Mouse (Mus musculus): ENCODE data around the gene Ninj2.

Ninj2 gene

GRCm38 (mm10) chr6:120095096-120095495 lies 1.9 kb downstream of the Ninj2 start:
- no peak for DNase-seq

DNA sequence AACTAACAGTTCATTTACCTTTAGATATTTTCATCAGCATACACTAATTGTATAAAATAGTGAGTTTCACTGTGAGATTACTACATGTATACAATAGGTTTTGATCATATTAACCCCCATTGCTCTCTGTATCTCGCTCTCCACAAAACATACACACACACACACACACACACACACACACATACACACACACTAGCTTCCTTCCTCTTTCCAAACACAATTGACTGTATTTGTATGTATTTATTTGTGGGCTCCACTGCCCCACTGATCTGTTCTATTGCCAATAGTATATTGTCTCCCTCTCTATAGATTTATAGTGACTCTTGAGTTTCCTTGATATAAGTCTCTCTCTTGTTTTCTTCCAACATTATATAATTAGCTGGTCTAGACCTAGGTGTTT lies 2.4 kb downstream of the Ninj2 start:
- no peak for DNase-seq

- no peak for DNase-seq
Measured at GRCm38 (mm10) chr6:120099392-120099791, 6.2 kb downstream of the Ninj2 start.

DNA sequence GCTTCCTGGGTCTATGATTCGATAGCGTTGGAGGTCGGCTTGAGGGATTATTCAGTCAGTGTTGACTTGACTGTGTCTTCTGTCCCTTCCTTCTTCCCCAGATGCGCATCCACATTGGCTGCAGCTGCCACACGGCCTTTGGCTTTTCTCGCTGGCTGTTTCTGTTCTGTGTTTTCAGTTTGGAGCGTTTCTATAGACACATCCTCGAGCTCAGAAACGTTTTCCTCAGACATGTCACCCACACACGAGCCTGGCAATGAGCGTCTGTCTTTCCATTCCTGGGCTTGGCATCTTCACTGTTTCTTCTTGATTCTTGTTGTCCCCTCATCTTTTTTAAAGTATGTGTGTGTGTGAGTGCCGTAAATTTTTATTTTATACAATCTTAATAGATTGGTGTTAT lies 8.1 kb downstream of the Ninj2 start:
- no peak for DNase-seq

DNA sequence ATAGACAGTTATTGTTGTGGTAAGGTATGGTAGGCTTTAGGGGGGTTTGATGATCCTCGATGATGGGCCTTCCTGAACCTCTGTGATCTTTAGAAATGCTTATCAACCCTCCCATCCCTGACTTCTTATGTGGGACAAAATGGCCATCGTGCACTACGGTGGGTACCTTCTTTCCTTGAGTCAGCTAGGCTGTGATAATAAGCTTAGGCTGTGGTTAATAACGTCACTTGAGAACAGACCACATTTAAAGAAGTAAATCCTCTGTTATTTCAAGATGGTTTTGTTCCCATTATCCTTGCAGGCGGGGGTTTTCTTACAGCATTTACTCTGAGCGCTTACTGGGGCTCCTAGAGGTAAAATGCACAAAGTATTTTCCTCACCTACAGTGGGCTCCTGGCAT lies 8.8 kb downstream of the Ninj2 start:
- DNase-seq, result no peak

DNA sequence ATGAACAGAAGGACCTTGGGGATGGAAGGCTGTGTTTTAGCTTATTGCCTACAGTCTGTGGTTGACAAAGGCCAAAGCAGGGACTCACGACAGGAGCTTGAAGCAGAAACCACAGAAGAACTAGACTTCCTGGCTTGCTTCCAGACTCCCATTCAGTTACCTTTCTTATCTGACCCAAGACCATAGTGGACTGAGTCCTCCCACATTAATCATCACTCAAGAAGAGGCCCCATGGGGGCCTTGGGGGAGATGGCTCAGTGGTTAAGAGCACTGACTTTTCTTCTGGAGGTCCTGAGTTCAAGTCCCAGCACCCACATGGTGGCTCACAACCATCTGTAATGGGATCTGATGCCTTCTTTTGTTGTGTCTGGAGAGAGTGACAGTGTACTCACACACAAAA lies 10.0 kb downstream of the Ninj2 start:
- no peak for DNase-seq

DNA sequence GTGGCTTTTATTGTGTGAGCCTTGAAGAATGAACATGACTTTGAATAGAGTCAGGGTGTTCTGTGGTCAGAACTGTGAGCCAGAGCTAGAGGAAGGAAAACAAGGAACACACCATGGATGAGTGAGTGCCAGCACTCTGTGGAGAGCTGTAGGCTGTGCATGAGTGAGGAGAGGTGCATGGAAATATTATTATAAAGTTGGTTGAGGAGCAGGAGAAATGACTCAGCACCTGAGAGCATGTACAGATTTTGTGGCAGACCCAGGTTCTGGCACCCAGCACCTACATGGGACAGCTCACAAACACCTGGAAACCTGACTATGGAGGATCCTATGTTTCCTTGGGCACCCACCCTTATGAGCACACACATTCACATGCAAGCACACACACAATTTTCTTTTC lies 11.9 kb downstream of the Ninj2 start:
- no peak for DNase-seq

- no peak for DNase-seq
Measured at GRCm38 (mm10) chr6:120107586-120107985, 14.4 kb downstream of the Ninj2 start.

DNA sequence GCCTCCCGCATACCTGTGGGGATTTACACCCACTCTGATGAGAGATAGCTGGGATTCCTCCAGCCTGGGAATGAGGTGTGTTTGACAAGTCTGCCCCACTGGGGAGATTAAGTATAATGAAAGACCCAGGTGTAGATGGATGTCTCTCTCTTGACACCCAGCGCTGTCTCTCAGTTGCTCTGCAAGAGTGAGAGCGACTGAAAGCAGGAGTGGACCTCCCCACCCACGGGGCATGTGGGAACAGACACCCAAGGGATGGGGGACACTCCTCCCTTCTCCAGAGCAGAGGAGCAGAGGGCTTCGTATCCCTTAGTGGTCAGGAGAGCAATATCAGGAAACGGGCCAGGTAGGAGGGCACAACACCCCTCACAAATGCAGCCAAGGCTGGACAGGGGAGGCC lies 14.9 kb downstream of the Ninj2 start:
- DNase-seq, result no peak

DNA sequence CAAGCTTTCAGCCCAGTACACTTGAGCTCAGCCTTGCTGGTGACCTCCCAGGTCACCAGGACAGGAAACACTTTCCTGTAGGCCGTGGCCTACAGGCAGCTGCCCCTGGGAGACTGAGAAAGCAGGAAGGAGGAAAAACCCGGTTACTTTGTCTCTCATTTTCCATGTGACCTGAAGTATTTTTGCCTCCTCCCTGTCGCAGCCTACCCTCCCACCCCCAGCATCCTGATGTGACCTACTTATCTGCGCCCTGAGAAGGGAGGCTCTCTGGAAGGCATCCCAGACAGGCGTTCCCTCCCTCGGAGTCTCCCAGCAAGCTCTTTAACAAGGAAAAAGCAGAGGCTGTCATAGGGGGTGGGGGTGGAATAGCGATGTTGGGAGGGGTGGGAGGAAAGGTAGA lies 16.0 kb downstream of the Ninj2 start:
- DNase-seq, result peak; percentile 75 to 86

DNA sequence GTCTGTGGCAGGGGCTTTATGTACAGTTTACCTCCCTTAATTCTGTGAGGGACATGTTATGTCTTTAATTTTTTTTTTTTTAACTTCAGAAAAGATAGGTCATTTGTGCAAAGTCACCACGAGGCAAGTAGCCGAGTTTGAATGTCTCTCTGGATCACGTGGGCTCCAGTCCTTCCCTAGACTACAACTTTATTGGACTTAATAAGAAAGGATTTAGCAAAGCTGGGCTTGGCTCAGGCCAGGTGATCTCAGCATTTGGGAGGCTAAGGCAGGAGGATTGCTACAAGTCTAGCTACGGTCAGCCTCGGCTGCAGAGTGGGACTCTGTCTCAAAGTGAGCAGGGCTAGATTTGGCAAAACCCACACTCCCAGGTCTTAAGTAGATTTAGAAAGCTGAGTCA lies 16.8 kb downstream of the Ninj2 start:
- DNase-seq, result no peak

GRCm38 (mm10) chr6:120110738-120111409 lies 17.7 kb downstream of the Ninj2 start:
- no peak for DNase-seq

DNA sequence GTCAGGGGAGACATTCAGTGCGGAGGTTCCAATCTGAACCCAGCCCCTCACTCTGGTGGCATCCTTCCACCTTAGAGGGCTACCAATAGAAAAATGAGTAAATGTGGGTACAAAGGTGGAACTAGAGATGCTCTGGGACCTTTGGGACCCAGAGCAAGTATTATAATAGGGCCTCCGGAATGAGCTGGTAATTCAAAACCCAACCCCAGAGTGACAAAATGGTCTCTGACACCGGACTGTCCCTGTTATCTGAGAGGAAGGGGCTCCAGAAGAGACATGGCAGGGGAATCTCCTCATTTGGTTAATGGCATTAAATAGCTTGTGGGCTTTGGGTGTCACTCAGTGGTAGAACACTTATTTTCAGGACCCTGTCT lies 18.2 kb downstream of the Ninj2 start:
- no peak for DNase-seq

DNA sequence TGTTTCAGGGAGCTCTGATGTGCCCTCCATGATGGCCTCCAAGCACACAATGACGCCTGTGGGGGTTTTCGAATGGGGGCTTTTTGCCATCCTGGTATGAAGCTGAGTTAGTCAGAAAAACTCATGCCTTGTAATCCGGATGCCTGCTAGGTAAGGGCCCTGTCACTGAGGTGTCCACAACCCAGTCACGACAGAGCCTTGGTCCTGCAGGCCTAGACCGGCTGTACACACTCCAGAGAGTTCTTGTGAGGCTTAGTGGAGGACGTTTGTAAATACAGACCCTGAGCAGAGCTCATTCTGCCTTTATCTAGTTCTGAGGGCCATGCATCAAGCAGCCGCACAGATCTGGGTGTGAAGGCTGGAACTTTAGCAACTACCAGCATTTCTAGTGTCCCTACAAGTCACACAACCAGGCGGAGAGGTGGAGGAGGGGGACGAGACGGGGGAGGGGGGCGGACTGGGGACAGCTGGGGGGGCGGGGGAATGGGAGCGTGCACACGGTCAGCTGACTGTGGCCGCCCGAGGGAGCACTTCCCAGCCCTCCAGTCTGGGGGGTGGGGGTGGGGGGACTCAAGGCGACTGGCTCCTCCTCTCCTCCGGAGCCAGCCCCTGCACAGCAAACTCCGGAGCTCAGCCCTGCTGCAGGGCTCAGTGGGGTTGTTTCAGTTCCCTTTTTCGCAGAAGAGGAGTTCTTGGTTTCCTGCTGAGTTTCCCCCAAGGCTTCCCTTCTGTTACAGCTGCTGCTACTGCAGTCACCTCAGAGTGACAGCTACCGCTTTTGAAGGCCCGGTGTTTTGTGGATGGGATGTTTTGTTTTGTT lies 19.0 kb downstream of the Ninj2 start:
- DNase-seq, result peak; percentile 73 to 85

DNA sequence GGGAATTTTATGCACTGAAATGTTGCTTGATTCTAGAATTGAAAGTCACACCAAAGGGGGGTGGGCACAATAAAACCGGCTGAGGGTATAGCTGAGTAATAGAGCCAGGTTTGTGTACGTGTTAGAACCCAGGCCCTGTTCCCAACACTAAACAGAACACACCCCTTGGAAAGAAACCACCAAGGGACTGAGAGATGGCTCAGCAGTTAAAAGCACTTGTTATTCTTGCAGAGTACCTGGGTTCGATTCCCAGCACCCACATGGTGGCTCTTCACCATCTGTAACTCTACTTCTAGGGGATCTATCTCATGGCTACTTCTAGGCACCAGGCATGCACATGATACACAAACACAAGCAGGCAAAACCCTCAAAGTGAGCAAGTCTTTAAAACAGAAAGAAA lies 20.7 kb downstream of the Ninj2 start:
- DNase-seq, result no peak

DNA sequence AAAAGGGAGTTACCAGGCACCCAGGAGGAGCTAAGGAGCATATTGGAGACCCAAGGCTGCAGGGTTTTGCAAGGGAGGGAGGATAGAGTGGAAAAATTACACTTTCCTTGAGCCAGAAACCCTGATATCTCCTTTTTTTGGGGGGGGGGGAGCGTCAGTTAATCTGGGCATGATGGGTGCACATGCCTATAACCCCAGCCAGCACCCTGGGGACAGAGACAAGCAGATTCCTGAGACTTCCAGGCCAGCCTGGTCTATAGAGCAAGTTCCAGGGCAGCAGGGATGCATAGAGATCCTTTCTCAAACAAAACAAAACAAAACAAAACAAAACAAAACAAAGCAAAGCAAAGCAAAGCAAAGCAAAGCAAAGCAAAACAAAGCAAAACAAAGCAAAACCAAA lies 21.1 kb downstream of the Ninj2 start:
- DNase-seq, result no peak

- peak; percentile 72 to 81 for DNase-seq
Measured at GRCm38 (mm10) chr6:120114698-120115097, 21.5 kb downstream of the Ninj2 start.

DNA sequence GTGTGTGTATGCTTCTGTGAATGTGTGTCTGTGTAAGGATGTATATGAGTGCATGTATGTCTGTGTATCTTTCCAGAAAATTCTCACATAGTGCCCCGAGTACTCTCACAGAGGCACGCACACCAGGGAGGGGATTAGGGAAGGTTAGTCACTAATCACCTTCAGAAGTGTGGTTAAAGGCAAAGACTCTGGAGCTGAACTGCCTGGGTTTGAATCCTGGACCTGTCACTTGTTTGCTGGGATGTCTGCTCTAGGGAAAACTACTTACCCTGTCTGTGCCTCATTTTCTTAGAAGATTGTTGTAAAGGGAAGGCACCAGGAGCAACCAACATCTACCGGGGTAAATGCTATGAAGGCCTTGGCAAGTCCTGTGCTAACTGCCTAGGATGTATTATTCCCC lies 22.3 kb downstream of the Ninj2 start:
- no peak for DNase-seq

- no peak for DNase-seq
Measured at GRCm38 (mm10) chr6:120119824-120120223, 26.7 kb downstream of the Ninj2 start.

DNA sequence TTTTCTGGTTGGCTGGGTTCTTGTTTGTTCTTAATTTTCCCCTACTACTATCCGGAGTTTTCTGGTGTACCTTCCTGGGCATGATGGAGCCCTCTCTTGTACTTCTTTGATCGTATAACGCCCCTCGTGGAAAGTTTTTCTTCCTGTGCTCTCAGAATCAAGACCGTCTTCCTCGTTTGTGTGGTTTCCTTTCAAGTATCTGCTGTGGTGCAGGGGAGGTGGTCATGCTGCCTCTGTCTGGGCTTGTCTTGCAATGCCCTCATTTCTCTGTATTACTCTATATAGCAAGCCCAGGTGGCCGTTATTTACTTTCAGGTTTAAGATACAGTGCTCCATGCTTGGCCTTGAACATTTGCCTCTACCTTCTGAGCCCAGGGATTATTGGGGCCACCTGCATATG lies 31.5 kb downstream of the Ninj2 start:
- no peak for DNase-seq

DNA sequence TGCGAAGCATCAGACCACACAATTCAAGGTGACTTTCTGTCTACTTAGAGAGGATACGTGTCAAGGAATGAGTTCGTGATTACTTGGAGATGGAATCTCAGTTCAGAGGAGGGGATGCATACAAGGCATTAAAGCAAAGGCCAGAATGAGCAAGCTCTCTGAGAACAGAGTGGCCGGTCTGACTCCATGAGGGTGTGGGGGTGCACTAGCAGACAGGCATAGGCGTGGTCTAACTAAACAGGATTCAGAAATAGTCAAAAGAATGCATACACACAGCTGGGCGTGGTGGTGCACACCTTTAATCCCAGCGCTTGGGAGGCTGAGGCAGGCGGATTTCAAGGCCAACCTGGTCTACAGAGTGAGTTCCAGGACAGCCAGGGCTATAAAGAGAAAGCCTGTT lies 33.3 kb downstream of the Ninj2 start:
- no peak for DNase-seq

GRCm38 (mm10) chr6:120127321-120127720 lies 34.2 kb downstream of the Ninj2 start:
- no peak for DNase-seq

DNA sequence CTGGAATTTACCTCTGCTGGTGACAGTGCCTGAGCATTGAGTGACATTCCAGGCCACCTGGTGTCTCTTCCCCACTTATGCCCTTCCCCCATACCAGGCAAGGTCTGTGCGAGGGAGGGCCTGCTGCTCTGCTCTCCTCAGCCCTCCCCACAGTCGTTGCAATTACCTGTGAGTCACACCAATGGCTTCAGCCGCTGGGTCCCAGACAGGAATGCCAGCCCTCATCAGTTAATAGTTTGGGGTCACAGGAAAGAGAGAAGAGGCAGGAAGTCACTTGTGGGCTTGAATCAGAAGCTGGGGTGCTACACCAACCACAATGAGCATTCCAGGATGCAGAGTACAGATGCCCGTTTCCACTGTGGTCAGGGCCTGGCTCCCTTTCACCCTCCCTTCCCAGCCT lies 41.6 kb downstream of the Ninj2 start:
- DNase-seq, result no peak

DNA sequence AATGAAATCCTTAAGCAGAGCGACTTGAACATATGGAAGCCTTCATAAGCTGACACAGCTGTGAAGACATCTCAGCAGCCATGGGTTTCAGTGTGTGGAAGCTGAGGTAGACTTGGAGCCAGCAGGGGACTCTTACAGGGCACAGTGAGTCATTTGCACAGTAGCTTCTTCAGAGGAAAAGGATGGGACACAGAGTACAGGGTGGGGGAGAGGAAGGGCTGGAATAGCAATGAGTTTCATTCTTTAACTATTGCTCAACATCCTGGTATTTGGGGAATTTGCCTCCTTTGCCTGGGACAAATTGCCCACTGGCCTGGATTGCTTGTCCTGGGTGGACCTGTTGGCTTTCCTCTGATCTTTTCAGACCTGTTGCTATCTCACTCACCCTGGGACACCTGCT lies 52.3 kb downstream of the Ninj2 start:
- peak; percentile 16 to 62 for DNase-seq

- DNase-seq, result peak; percentile 36 to 46
Measured at GRCm38 (mm10) chr6:120146676-120147075, 53.5 kb downstream of the Ninj2 start.
